Mouse (Mus musculus) urinary bladder, postnatal 14 days (tissue): ENCODE data around the gene Gm17428.
A peak's percentile ranks its signal among the peaks of the same experiment; 100 is the strongest.

Experiments
- DNase-seq: peaks from one replicate; pipeline ENCODE4 v3.0.0; 2021; ENCODE audit warnings: low spot score

Gm17428 gene

GRCm38 (mm10) chr14:55011116-55011515 is 34.4 kb downstream of the Gm17428 start:
- no peak for DNase-seq

- DNase-seq: no peak
These were observed 37.9 kb downstream of the Gm17428 start for GRCm38 (mm10) chr14:55014591-55014990.

GRCm38 (mm10) chr14:55014991-55015766 is 38.4 kb downstream of the Gm17428 start, which contains the start of gene Ngdn:
Gene Ngdn (plus strand): TSS chr14:55015454.
- peak; percentile 98 for DNase-seq

GRCm38 (mm10) chr14:55015767-55016111 is 39.0 kb downstream of the Gm17428 start:
- DNase-seq: no peak

GRCm38 (mm10) chr14:55016876-55017275 is 40.1 kb downstream of the Gm17428 start:
- DNase-seq: no peak

GRCm38 (mm10) chr14:55020394-55020793 is 43.7 kb downstream of the Gm17428 start:
- no peak for DNase-seq

GRCm38 (mm10) chr14:55023011-55023410 is 46.3 kb downstream of the Gm17428 start:
- DNase-seq: no peak

GRCm38 (mm10) chr14:55024236-55024635 is 47.5 kb downstream of the Gm17428 start:
- DNase-seq: peak; percentile 56

GRCm38 (mm10) chr14:55025527-55025926 is 48.8 kb downstream of the Gm17428 start:
- DNase-seq: no peak
